Mouse (Mus musculus) gastrocnemius, adult 18-20 months (tissue): ENCODE data around the gene Ttc13. TPM values are rescaled to one million over a fixed set of nuclear protein-coding genes. Genes with fewer than 3 reads are reported as not detected.

ENCODE experiments used
- DNase-seq: peaks from one replicate; pipeline ENCODE4 v3.0.0; 2021; ENCODE audit warnings: low spot score
- total RNA-seq, 2 experiments: library from RNA; stranded (reverse); gene quantifications; 2 replicates each; pipeline ENCODE4 v1.2.3; 2021

The Ttc13 gene
- total RNA-seq, 2 experiments from 2014 or later = 17.1 to 20.6 TPM

DNA sequence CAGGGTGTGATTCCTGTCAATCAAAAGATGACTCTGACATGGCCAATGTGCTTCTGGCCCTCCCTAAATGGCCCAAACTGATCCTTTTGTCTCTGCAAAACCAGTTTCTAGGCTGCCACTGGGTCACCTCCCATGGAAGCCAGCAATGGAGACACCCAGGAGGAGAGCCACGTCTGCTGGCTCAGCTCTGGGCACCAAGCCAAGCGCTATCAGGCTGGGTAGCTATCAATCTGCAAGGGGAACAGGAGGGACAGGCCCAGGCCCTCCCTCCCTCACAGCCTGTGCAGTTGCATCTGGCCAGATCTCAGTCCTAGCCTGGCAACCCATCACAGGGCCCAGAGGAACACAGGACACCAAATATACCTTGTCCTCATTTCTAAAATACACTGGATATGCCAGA, 63.4 kb downstream of the Ttc13 start:
- peak; percentile 34 for DNase-seq

DNA sequence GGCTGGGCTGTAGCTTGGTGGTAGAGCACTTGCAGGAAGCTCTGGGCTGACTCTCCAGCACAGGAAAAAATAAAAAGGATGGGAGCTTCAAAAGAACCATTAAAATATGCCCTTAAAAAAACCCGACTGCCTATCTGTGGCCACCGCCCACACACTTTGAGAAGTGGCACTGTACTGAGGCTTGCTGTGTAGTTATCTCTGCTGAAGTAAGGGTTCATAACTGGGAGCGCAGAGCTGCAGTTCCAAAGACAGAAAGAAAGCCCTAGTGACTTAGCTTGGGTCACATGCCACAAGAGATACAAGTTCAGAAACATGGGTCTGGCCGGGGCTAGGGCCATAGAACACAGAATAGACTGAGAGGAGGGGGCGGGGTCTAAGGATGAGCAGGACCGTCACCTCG, 63.8 kb downstream of the Ttc13 start:
- DNase-seq = no peak

DNA sequence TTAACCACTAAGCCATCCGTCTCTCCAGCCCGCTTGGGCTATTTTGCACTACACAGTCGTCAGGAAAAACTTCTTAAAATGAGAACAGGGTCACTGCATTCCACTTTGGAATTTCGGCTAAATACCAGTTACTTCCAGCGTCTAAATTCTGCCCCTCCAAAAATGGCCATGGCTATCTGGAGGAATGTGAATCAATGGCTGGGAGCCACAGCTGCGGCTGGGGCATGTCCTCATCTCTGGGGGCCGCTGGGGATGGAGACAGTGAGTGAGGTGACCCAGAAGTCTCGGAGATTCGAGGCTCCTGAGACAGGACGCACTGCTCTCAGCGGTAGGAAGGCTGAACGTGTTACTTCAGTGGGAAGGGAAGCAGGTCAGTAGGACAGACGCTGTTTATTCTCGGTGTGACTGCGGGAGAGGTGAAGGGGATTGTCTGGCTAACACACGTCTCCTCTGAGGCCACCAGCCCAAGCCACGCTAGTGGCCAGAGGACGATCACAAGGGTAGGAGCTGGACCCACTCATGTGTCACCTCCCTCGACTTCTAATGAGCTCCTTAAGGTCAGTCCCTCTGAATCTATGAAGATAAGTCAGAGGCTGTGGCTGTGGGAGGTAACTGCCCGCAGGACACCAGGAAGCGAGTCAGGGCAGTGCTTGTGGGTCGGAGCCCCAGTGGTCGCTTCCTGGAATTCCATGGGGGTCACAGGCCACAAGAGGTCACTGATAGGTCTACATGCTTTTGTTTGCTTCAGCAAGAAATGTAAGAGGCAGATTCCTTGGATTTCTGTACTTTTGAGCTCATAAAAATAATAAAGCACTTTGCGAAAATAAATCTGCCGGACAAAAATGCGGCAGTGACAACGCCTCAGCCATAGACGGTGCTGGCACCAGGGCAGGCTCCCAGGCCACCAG, 68.0 kb downstream of the Ttc13 start:
- no peak for DNase-seq

DNA sequence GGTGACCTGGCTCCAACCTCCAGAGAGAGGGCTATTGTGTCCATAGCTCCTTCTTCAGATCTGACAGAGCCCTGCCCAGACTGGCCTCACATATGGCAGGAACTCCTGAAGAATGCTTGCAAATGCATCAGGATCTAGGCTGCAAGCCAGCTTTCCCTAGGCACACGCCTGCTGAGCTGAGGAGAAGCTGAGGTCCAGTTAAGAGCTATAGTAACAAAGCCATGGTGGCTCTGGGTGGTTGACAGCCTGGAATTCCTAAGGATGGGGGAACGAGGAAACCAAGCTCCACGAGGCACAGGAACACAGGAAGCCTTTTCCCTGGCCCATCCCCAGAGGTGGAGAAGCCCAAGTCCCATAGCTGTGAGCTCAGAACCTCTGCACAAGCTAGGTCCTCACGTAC, 69.2 kb downstream of the Ttc13 start:
- no peak for DNase-seq

DNA sequence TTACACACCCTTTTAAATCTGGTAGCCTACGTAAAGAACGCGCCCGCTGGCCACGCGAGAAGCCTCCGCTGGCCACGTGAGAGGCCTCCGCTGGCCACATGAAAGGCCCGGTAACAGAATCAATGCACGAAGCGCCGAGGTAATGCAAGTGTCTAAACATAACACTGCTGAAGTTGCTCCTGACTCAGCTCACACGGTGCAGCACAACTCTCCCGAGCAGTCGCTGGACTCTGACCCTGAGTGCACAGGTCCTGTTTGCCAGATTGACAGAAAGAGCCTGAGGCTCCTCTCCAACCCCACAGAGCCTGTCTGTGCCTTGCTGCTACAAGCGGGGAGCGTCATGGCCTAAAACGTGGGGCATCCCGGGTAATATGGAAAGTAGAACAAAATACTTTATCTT, 70.0 kb downstream of the Ttc13 start:
- peak; percentile 10 for DNase-seq

DNA sequence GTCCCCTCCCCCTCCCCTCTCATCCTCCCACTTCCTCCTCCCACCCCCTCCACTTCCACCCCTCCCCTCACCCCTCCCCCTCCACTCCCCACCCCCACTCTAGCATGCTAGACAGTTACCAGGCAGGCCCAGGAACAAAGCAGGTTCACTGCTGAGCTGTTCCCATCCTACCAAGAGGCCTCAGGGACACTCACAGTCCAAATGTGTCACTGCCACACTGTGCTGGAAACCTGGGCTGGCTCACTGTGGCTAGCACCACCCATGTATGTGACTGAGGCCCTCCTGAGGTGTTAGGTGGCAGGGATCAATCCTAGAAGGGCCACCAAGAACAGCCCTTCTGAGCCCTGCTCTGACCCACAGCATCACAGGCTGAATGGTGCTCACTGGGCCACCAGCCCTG, 73.5 kb downstream of the Ttc13 start:
- no peak for DNase-seq

DNA sequence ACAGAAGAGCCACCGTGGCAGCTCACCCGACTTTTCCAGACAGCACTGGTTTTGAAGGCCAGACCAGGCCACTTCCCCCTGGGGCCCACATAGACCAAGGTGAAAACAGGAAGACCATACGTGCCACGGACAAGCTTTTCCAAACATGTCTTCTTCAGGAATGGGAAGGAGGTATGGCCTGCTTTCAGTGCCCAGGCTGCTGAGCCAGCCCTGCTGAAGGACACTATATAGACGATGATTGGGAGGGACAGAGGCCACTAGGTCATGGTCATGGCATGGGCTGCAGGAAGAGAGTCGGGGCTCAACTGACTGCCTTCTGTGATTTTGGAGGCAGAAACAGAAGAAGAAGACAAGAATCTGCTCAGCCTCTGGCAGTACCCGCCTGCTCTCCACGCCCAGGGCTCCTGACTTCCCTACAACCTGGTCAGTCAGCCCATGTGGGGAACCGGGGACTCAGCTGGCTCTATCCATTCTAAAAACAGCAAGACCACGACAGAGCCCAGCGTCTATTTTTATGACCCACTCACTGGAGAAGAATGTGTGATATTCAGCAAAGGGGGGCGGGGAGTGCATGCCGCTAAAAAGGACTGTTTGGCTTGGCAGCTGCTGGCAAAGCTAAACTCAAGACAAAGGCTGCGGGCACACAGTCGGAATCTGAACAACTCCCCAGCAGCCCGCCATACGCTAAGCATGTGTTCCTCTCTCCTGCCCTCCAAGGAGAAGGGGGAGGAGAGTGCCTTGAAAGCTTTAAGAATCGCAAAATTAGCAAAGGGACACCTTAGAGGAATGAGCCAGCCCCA, 78.0 kb downstream of the Ttc13 start:
- peak; percentile 51 for DNase-seq

DNA sequence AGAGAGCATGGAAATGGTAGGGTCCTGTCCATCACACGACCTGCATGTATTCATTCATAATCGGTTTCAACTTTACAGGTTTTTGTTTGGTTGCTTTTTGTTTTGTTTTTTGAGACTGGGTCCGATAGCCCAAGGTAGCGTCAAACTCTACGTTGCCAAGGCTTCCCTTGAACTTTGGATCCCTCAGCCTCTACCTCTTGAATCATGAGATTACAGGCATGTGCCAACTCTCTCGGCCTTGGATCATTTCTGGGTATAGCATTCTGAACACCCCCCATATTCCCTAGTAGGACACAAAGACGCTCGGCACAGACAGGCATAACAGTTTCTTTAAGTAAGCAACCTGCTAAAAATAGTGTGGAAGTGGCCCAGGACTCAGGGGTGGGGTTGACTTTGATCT, 80.2 kb downstream of the Ttc13 start:
- no peak for DNase-seq

DNA sequence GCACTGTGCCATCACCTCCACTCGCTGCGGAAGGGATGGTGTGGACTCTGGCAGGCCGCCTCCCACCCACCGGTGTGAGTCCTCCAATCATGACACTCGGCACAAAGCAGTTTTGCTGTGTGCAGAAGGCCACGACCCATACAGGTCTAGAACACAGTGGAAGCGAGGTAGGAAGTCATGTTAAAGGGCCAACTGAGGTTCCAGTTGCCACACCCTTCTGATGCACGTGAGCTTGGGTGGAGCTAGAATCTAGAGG, 86.6 kb downstream of the Ttc13 start:
- no peak for DNase-seq

DNA sequence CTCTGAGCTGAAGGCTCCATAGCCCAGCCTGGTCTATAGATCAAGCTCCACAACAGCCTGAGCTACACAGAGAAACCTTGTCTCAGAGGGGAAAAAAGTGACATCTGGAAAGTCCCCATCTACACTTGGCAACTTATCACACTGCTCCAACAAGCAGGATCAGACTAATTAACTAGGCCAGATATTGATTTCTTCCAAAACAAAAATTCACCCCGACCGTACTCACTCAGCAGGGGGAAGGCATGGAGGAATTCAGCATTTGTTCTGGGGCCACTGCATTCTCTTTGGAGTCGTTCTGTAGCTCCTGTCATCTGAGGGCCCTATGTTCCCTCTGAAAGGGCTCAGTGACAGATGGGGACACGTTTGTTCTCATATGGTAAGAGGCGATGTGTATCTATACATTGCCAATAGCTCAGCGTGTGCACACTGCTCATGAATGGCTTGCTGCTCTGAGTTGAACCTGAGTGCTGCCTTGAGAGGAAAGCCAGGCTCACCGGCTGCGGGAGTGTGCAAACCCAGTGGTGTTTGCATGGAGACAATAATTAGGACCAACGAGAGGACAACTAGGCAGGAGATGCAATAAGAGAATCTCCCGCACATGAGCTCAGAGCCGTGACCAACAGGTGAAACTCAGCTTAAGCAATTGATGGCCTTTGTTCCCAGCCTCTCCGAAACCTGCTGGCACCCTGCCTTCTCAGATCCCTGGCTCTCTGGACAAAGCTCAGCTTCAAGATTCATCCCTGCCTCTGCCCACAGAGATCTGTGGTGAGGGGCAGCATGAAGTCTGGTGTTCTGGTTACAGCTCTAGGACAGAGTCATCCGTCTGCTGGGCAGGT, 87.2 kb downstream of the Ttc13 start:
- no peak for DNase-seq

DNA sequence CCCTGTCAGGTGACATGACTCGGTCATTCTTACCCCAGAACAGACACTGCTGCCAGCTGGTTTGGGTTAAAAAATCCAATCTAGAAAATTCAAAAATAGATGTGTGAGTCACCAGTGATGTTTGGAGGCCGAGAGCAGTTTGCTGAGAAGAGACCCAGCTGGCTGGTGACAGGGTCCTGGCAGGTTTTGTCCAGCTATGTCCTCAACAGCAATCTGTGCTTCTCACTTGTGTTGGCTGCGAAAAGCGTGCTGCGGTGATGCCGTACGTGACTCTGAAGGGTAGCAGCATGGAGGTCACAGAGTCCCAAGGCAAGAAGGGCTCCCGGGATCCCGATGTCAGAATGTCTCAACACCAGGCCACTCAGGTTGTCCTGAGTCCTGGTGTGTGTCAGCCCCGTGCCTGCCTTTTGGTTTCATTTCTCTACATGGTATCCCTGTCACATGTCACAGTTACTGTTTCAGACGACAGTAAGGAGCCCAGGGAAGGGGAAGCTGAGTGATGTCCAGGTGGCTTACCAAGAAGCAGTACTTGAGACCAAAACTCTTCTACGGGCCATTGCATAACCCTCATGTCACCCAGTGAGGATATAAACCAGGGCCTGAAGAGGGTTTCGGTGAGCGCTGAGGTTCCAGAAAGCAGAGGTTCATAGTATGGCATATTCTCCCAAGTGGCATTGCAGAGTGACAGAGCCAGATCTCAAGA, 88.6 kb downstream of the Ttc13 start:
- DNase-seq = peak; percentile 60

DNA sequence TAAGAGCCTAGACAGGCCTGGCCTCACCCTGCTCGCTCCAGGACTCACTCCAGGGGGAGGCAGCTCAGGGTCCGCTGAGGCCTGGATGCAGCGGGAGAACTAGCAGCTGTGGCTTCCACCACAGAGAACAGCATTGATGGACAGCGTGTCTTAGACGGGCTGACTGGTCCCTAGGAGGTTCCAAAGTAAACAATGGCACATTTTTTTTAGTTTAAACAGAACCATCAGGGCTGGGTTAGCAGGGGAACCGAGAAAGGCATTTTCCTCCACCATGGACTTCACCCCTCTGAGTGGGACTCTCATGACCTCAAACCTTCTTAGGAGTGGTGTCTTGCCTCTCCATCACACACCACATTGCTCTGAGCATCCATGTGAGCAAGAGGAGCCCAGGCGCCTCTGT, 89.8 kb downstream of the Ttc13 start:
- DNase-seq = no peak

DNA sequence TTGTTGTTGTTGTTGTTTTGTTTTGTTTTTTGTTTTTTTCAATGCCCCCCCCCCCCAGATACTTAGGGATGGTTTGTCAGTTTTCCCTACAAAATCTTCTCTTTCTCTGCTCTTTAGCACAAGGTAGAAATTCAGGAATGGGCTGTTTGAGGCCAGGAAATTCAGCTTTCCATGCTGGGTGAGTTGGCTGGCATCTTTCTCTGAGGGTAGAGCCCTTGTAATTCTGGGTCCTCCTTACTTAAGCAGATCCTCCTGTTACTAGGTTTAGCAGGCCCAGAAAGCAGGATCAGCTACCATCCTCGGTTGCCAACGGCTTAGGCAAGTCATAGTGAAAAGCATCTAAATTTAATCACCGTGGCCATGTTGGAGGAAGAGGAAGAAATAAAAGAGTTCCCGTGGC, 90.9 kb downstream of the Ttc13 start:
- DNase-seq = peak; percentile 26

DNA sequence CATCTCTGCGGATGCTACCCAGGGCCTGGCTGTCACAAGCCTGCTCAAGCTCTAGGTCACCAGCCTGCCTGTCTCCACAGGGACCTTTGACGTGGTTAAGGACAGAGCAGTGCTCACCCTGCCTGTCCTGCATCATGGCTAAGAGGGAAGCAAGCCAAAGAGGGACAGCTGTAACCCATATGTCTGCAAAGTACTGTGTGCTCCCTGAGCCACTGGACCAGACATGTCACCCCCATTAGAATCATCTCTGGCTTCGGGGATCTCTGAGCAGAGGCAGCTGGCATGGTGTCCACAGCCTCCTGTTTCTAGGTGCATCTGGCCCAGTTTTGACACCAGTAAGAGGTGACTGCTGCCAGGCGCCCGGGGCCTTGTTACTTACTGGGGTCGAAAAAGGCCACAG, 91.3 kb downstream of the Ttc13 start:
- DNase-seq = peak; percentile 43

DNA sequence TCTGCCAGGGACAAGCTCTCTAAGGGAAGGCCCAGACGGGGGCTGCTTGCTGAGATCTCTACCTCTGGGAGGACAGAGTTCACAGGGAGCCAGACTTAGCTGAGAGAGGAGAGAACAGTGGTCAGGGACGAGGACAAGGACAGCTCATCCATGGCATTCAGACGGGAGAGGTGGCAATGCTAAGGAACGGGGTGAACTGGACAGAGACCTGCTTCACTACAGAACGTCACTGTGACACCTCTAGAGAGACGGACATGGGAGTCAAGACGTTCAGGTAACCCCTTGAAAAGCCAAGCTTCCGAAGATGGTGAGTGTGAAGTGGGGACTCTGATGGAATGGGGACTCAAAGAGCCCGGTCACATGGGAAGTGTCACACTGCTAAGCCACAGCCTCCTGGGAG, 95.5 kb downstream of the Ttc13 start:
- no peak for DNase-seq

Other genes with a start within 250 kb of the Ttc13 start
- gene Cog2, start 201.2 kb downstream of the Ttc13 start, total RNA-seq = 10 to 100 TPM; 18.2 to 20.3 TPM
- gene Agt, start 152.3 kb downstream of the Ttc13 start, total RNA-seq = 10 to 100 TPM; 12.5 to 14.3 TPM
- gene Capn9, start 145.9 kb downstream of the Ttc13 start, total RNA-seq = not detected
- gene 2310022B05Rik, start 58.6 kb downstream of the Ttc13 start, total RNA-seq = 10 to 100 TPM; 10.0 to 15.7 TPM
- 1 to 10 TPM; 2.6 to 3.1 TPM for gene Arv1, start 156 bp upstream of the Ttc13 start, total RNA-seq
- 1 to 10 TPM in 1 of 2 experiments, under 1 TPM in 1; 0.62 to 1.5 TPM for gene Fam89a, start 29.8 kb upstream of the Ttc13 start, total RNA-seq
- gene Trim67, start 71.1 kb upstream of the Ttc13 start, total RNA-seq = under 1 TPM; 0.05 to 0.21 TPM
- 100 to 1,000 TPM; 138 to 151 TPM for gene Gnpat, start 141.1 kb upstream of the Ttc13 start, total RNA-seq
- gene 2810004N23Rik, start 141.1 kb upstream of the Ttc13 start, total RNA-seq = 10 to 100 TPM; 32.1 to 33.6 TPM
- 1 to 10 TPM; 6.9 to 7.4 TPM for gene Exoc8, start 175.7 kb upstream of the Ttc13 start, total RNA-seq
- 1 to 10 TPM; 5.5 to 5.9 TPM for gene Sprtn, start 175.9 kb upstream of the Ttc13 start, total RNA-seq
- gene Egln1, start 227.3 kb upstream of the Ttc13 start, total RNA-seq = 100 to 1,000 TPM; 155 to 180 TPM